Mouse (Mus musculus) lung, postnatal 25 days (tissue): ENCODE results near the gene Ikbip.
A peak's percentile ranks its signal among the peaks of the same experiment; 100 is the strongest.

Source experiments
- DNase-seq: peaks from one replicate; pipeline ENCODE4 v3.0.0; 2022; ENCODE audit warnings: low spot score

Gene Ikbip

DNA sequence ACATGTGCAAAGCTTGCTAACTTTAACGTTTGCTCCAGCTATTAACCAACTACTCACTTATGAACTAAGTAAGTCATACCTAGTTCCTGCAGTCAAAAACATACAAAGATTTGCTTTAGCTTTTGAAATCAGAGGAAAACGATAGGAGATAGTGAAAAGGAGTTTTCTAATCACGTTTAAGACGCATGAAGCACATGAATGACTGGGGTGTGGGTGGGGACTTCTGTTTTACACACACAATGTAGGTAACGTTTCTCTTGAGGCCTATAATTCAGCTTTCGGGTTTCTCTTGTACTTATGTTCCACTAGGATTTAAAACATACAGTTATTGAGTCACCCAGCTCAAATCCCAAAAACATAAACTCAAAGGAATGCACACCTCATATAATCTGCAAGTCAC is 39.9 kb downstream of the Ikbip start:
- no peak for DNase-seq

DNA sequence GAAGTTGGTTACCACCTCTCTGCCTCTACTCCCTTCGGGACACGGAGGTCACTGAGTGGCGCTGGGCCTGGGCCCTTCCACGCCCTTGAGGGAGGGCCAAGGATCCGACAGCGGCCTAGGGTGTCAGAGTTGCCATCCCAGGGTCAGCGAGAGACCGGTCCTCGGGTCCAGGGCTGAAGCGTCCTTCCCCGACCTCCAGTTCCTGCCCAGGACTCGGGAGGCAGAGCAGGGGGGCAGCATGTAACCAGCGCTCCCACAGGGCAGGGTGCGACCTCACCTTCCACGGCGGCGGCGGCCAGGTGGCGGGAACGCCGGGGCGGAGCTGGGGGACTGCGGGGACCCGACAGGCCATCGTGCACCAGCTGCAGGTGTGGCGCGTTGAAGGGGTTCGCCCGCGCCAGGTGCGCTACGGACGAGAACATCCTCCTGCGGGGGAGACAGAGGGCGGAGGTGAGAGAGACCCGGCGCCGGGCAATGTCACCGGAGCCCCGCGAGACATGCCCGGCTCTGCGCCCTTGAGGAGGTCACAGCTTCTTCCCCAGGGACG is 40.6 kb downstream of the Ikbip start:
- peak; percentile 41 for DNase-seq

DNA sequence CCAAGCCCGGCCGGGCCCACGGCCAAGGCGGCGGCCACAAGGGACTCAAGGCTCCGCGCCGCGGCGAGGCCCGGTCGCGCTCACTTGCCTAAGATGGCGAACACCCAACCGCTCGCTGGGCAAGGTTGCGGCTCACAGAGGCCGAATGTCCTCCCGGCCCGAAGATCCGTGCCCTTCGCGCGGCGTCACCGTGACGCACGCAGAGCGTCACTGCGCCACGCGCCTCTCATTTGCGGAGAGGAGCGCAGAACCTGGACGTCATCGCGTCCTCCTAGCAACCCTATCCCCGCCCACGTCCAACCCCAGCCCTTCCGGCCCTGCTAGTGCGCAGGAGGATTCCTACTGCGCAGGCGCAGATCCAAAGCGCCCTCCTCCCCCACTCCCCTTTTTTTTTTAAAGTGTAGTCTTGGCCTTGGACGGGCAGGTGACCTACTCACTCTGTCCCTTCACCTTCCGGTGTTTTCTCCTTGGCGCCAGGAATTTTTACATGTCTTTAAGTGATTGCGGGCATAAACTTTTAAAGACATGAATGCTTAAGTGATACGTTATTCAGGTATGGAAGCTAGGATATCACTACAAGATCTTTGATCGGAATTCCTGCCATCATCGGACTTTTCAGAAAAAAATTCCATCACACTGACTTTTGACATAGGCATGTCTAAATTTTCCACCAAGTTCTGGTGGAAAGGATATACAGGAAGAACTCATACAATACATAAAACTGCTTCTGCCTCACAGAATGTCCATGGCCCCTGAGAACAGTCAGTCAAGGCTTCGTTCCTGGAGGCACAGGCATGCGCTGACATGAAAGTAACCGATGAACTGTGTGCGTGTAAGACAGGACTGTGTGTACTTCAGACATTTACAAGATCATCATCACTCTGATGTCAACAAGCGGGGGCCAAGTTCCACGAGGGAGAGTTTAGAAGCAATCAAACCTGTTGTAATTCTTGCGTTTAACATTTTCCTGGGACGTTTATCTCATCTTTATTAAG is 41.4 kb downstream of the Ikbip start, which contains the start of gene Slc25a3:
Gene Slc25a3 (minus strand): TSS at position 232 of the 995 bp plus-strand sequence.
- peak; percentile 99 for DNase-seq

DNA sequence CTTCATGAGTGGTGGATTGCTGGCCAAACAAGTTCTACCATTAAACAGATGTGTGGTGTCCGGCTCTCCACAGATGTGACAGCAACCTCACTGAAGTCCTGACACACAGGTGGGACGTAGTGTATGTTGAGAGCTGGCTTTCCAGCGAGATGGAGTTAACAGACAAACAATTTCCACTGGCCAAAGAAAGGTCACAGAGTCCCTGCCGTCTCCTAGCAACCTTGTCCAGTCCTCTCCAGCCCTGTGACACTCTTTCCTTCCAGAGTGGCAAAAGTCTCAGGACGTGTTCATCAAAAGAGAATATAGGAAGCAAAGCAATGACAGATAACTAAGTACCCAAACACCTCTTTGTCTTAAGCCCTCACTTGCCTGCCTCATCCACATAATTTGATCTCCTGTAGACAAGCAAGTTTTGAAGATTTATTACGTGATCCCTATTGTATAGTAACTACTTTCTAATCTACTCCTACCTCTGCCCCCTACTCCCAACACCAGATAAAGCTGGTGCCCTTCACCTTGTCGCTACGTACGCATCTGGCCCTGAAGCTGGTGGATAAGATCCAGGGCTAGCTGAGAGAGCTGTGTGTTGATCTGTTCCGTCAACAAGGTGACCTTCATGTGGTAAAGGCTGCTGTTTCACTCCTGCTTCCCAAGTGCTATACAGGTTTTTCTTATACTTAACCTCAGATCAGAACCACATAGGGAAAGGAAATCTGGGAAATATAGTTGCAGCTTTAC is 44.0 kb downstream of the Ikbip start:
- DNase-seq, result no peak

DNA sequence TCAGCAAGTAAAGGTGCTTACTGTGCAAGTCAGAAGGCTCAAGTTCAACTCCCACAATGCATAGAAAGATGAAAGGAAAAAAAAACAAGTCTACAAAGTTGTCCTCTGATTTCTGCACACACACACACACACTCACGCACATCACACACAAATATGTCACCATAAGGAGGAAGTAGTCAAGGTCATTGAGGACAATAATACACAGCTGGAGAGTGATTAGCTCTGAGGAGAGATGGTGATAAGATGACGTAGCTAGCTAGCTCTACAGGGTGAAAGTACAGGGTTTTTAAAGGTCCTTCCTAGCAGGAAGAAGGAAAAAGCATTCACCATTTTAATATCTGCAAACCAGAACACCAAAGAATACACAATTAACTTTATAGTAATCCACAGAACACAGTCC is 44.7 kb downstream of the Ikbip start:
- DNase-seq, result no peak

DNA sequence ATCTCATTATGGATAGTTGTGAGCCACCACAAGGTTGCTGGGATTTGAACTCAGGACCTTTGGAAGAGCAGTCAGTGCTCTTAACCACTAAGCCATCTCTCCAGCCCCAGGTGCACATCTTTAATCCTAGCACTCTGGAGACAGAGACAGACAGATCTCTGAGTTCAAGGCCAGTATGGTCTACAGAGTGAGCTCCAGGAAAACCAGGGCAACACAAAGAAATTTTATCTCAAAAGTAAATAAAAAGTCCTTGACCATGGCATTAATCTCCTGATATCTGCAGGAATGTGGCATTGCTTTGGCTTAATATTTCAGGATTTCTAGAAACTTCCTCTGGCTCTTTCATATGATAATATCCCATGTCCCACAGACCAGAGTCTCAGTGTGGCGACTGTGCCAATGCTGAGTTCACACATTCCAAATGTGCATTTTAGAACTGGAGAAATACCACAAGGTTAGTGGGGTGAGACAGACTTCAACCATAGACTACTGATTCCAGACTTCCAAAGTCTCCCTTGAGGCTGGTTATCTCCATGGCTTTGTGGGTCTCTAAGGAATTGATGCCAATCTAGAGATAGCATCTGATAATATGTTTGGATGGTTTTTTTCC is 45.9 kb downstream of the Ikbip start:
- no peak for DNase-seq

DNA sequence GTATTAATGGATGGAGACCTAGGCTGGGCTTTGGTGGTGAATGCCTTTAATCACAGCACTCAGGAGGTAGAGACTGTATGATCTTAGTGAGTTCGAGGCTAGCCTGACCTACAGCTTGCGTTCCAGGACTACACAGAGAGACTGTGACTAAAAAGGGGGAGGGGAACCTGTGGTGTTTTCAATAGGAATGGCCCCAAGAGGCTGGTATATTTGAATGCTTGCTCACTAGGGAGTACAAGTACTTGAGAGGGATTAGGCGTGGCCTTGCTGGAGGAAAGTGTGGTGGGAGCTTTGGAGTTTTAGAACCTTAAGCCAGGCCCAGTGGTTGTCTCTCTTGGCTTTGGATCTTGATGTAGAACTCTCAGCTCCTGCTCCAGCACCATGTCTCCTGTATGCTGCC is 48.1 kb downstream of the Ikbip start:
- no peak for DNase-seq

DNA sequence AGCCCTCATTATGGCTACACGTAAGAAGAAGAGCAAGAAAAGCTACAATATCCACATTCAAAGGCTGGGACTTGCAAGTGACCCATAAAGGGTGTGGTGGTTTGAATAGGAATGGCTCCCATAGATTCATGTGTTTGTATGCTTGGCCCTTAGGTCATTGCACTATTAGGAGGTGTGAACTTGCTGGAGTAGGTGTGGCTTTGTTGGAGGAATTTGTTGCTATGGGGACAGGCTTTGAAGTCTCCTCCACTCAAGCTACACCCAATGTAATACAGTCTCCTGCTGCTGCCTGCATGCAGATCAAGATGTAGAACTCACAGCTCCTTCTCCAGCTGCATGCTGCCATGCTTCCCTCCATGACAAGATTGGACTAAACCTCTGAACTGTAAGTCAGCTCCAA is 48.8 kb downstream of the Ikbip start:
- no peak for DNase-seq

DNA sequence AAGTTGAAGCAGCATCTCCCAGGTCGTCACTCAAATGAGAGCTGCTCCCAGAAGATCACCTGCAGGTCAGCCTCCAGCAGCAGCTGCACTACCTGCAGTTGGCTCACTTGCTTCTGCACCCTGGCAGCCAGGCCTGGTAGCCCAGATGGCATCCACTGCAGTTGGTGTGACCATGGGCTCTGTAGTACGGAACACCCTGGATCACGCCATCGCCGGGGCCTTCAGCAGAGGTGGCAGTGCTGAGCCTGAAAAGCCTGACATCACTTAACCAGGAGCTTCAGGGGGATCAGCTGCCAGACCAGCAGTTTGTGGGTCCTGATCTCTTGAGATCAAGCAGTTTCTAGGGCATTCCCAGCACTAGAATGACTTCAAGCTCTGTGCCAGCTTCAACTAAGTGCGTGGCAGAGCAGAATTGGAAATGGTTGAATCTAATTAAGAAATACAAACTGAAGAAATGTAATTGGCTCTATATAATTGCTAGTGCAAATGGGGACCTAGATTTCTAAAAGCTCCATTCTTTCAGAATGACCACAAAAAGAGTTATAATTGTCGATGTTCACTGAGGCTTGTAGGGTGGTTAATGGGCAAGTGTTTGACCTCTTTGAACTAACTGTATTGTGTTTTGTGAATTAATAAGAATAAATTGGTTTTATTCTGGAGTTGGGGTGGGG is 52.7 kb downstream of the Ikbip start:
- DNase-seq, result no peak

DNA sequence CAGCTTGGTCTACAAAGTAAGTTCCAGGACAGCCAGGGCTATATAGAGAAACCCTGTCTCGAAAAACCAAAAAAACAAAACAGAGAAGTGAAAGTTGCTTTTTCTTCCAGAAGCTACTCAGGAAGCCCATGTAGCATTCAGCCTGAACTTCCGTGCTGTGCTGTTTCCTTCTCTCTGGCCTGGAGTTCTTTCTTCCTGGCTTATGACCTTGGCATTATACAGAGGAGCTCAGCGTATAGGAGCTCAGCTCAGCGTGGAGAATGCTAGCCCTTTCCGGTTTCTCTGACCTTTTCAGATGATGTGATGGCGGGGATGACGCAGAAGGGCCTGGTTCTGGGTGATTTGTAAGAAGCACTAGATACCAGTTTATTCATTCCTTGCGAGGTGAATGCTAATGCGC is 54.7 kb downstream of the Ikbip start:
- no peak for DNase-seq

DNA sequence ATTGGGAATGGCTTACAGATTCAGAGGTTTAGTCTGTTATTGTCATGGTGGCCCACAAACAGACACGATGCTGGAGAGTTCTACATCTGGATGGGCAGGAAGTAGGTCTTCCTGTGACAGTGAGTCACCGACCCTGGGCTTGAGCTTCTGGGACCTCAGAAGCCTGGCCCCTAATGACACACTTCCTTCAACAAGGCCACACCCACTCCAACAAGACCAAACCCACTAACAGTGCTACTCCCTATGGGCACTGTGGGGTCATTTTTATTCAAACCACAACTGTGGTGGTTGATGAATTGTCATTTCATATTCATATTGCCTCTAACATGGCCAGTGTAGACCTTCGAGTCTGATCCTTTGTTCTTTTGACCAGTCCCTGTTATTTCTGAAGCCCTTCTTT is 55.6 kb downstream of the Ikbip start:
- DNase-seq, result peak; percentile 10

DNA sequence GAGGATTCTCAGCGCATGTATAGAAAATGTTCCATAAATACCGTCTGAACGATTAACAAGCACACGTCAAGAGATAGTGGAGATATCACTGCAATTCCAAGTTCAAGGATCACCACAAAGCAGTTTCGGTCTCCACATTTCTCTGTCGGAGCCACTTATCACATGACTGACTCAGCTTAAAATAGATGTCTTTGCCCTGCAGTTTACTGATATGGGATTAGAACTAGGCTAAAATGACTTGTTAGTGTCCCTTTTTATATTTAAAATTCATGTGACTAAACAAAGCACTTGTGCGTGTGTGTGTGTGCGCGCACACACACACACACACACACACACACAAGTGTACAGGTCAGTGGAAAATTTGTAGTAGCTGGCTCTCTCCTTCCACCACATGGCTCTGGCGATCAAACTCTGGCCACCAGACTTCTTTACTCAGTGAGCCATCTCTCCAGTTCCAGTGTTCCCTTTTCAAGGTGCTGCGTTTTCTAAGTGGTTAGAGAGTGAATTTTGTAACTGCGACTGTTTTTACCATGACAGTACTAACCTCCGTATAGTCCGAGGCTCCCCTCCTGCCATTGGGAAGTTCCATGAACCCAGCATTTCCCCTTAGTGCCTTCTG is 56.5 kb downstream of the Ikbip start:
- DNase-seq, result no peak

DNA sequence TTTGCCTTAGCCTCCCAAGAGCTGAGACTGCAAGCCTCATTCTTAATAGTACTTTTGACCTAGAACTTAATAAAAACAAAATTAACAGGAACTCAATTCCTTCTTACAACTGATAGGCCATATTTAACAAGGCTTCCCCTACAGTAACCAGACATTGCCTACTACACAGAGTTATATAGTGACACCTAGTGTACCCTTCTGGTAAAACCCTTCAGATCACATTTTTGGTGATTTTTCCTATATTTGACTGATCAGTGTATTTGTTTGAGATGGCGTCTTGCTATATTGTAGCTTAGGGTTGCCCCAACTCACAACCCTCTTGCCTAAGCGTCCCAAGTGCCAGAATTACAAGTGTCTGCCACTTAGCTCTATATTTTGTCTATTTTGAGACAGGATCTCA is 58.8 kb downstream of the Ikbip start:
- peak; percentile 17 for DNase-seq

DNA sequence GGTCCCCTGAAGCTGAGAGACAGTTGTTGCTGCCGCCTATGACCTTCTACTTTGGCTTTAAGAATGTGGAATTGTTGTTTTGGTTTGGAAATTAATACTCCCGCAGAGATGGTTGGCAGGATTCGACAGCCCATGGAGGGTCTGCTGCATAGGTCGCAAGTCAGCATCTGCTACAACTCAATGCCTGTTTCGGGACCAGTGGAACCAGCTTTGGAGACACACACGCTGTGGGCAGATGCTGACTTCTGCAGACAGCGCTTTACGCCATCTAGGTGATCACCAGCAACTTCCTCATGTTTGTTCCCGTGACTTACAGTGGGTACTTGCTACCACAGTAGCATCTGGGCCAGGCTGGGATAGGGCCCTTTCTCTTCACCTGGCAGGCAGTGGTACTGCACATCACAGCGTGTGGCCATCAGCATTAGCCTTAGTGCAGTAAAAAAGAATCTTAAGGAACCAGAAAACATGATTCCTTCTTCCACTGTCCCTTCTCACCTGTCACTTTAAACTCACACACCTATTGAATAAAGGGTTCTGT is 60.0 kb downstream of the Ikbip start:
- no peak for DNase-seq

DNA sequence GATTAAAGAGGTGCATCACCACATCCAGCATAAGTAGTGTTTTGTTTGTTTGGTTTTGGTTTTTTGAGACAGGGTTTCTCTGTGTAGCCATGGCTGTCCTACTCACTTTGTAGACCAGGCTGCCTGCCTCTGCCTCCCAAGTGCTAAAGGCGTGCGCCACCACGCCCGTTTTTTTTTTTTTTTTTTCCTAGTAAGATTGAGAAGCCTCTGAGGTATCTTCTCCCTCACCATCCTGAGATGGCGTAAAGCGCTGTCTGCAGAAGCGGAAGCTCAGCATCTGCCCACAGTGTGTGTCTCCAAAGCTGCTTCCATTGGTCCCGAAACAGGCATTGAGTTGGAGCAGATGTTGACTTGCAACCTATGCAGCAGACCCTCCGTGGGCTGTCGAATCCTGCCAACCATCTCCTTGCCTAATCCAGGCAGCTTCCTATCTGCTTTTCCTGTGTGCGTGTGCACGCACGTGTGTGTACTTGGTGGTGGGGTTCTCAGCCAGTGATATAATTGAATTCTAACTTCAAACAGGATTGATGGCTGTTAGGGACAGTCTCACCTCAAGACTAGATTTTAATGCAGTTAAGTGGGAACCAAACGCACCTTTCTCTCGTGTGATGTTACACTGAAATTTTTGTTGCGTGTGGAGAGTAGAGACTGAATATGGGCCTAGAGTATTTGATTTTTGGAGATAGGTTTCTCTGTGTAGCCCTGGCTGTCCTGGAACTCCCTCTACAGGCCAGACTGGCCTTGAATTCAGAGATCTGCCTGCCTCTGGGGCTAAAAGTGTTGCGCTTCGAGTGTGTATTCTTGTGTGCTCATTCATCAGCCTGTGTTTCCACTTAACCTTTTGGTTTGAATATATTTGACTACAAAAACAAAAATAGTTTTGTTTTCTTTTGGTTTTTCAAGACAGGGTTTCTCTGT is 60.8 kb downstream of the Ikbip start:
- DNase-seq, result no peak

DNA sequence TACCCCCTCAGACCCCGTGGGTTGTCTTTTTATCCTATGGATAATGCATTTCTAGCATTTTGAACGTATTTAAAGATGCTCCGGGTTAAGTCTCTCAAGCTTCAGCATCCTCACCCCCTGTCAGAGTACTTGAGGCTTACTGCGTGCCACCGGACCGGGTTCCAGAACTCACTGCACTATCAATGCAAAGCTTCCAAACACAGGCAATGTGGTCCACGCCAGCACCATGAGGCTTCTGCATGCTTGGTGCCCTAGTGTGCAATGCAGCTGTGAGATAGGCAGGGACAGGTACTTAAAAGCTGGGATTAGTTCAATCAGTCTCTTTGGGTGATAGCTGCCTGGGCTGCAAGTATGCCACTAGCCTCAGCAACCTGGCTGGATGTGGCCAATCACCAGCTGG is 62.7 kb downstream of the Ikbip start:
- DNase-seq, result no peak
